Mouse (Mus musculus) brain, embryonic 18.5 days (tissue): ENCODE measurements around the gene Krtap19-1.

Experiments used
- DNase-seq: peaks from one replicate; pipeline ENCODE4 v3.0.0-alpha.2; 2012; ENCODE audit warnings: low read depth, low spot score

The Krtap19-1 gene

GRCm38 (mm10) chr16:88869311-88869710 is at the start of gene Krtap19-1:
Gene Krtap19-1, minus strand, starts transcription at chr16:88869411.
- DNase-seq = no peak

GRCm38 (mm10) chr16:88896357-88896756 is 27.1 kb upstream of the Krtap19-1 start, which contains the start of gene Krtap19-5:
Gene Krtap19-5, minus strand, starts transcription at chr16:88896457.
- DNase-seq = no peak

- DNase-seq = peak; percentile 71
Observed at GRCm38 (mm10) chr16:88886870-88887269, 17.7 kb upstream of the Krtap19-1 start.

- no peak for DNase-seq
Observed at GRCm38 (mm10) chr16:88884989-88885388, 15.8 kb upstream of the Krtap19-1 start, which contains the start of gene Krtap19-4. Gene Krtap19-4, minus strand, starts transcription at chr16:88885089.

- DNase-seq = no peak
Observed at GRCm38 (mm10) chr16:88877938-88878337, 8.7 kb upstream of the Krtap19-1 start, which contains the start of gene Krtap19-3. Gene Krtap19-3, minus strand, starts transcription at chr16:88878038.

- no peak for DNase-seq
Observed at GRCm38 (mm10) chr16:88874169-88874568, 5.0 kb upstream of the Krtap19-1 start, which contains the start of gene Krtap19-2. Gene Krtap19-2, minus strand, starts transcription at chr16:88874269.

GRCm38 (mm10) chr16:88864887-88865407 is 4.3 kb downstream of the Krtap19-1 start:
- DNase-seq = no peak

GRCm38 (mm10) chr16:88851450-88851849 is 17.8 kb downstream of the Krtap19-1 start:
- DNase-seq = no peak

- no peak for DNase-seq
Observed at GRCm38 (mm10) chr16:88848558-88848957, 20.7 kb downstream of the Krtap19-1 start.

- no peak for DNase-seq
Observed at GRCm38 (mm10) chr16:88847363-88847762, 21.8 kb downstream of the Krtap19-1 start.

- no peak for DNase-seq
Observed at GRCm38 (mm10) chr16:88826978-88827377, 42.2 kb downstream of the Krtap19-1 start.

- DNase-seq = peak; percentile 18
Observed at GRCm38 (mm10) chr16:88826095-88826652, 43.0 kb downstream of the Krtap19-1 start, which contains the start of gene Krtap14. Gene Krtap14, minus strand, starts transcription at chr16:88826145.

- no peak for DNase-seq
Observed at GRCm38 (mm10) chr16:88823736-88824135, 45.5 kb downstream of the Krtap19-1 start.

GRCm38 (mm10) chr16:88820066-88820465 is 49.1 kb downstream of the Krtap19-1 start, which contains the start of gene Krtap15:
Gene Krtap15, plus strand, starts transcription at chr16:88820215.
- no peak for DNase-seq
